Mouse (Mus musculus) left cerebral cortex, adult 8-10 months (tissue): Measurements from ENCODE around the gene Gtf2f2. TPM values are rescaled to one million over a fixed set of nuclear protein-coding genes. Genes with fewer than 3 reads are reported as not detected.
"Not testable (repeated sequence)": the region's sequence is repeated elsewhere in the genome, so short reads cannot be mapped to it uniquely, and the experiment has no call there.

Experiments used
- DNase-seq, 2 experiments: peaks; one replicate each; pipeline ENCODE4 v3.0.0; 2022; ENCODE audit warnings: low spot score in 2 of 2
- total RNA-seq, 4 experiments: library from RNA; stranded (reverse); gene quantifications; 2 replicates each; pipeline ENCODE4 v1.2.4; 2022

Gtf2f2 gene
- total RNA-seq, 4 experiments from 2014 or later = 14.3 to 16.8 (median 16.0) TPM

- DNase-seq = no peak
These were observed 12.6 kb downstream of the Gtf2f2 start for GRCm38 (mm10) chr14:75998082-75998481.

- DNase-seq = no peak
These were observed 18.3 kb downstream of the Gtf2f2 start for GRCm38 (mm10) chr14:75992371-75992770.

- no peak for DNase-seq
These were observed 19.7 kb downstream of the Gtf2f2 start for GRCm38 (mm10) chr14:75990936-75991335.

- DNase-seq = no peak
These were observed 21.5 kb downstream of the Gtf2f2 start for GRCm38 (mm10) chr14:75989168-75989567.

GRCm38 (mm10) chr14:75986878-75987483 lies 23.7 kb downstream of the Gtf2f2 start:
- DNase-seq = no peak

GRCm38 (mm10) chr14:75985112-75985511 lies 25.6 kb downstream of the Gtf2f2 start:
- DNase-seq = no peak

GRCm38 (mm10) chr14:75983891-75984290 lies 26.8 kb downstream of the Gtf2f2 start:
- no peak for DNase-seq

GRCm38 (mm10) chr14:75981231-75981630 lies 29.4 kb downstream of the Gtf2f2 start:
- DNase-seq = no peak

GRCm38 (mm10) chr14:75976107-75976506 lies 34.6 kb downstream of the Gtf2f2 start:
- no peak for DNase-seq

- no peak for DNase-seq
These were observed 43.4 kb downstream of the Gtf2f2 start for GRCm38 (mm10) chr14:75967291-75967690.

GRCm38 (mm10) chr14:75964433-75964832 lies 46.2 kb downstream of the Gtf2f2 start:
- DNase-seq = no peak

GRCm38 (mm10) chr14:75964000-75964399 lies 46.7 kb downstream of the Gtf2f2 start:
- no peak for DNase-seq

GRCm38 (mm10) chr14:75963215-75963614 lies 47.5 kb downstream of the Gtf2f2 start:
- no peak for DNase-seq

GRCm38 (mm10) chr14:75962250-75962649 lies 48.4 kb downstream of the Gtf2f2 start:
- DNase-seq = peak; percentile 65 to 85

- no peak for DNase-seq
These were observed 55.9 kb downstream of the Gtf2f2 start, which contains the start of gene Kctd4 for GRCm38 (mm10) chr14:75954766-75955165. TSS of gene Kctd4 (plus strand) at chr14:75955009.

GRCm38 (mm10) chr14:75953011-75953410 lies 57.7 kb downstream of the Gtf2f2 start:
- DNase-seq = no peak

GRCm38 (mm10) chr14:75947674-75948073 lies 63.0 kb downstream of the Gtf2f2 start:
- DNase-seq = no peak

- DNase-seq = no peak
These were observed 68.3 kb downstream of the Gtf2f2 start for GRCm38 (mm10) chr14:75942365-75942764.

- DNase-seq = no peak
These were observed 69.2 kb downstream of the Gtf2f2 start for GRCm38 (mm10) chr14:75941500-75941899.

GRCm38 (mm10) chr14:75937714-75938113 lies 73.0 kb downstream of the Gtf2f2 start:
- no peak for DNase-seq

GRCm38 (mm10) chr14:75934359-75934758 lies 76.3 kb downstream of the Gtf2f2 start:
- no peak for DNase-seq

GRCm38 (mm10) chr14:75931266-75931665 lies 79.4 kb downstream of the Gtf2f2 start:
- DNase-seq = no peak

- DNase-seq = not testable (repeated sequence)
These were observed 81.0 kb downstream of the Gtf2f2 start for GRCm38 (mm10) chr14:75929713-75930112.
